Mouse (Mus musculus): ENCODE data around the gene Arhgef25. TPM values are rescaled to one million over a fixed set of nuclear protein-coding genes. Genes with fewer than 3 reads are reported as not detected.

The Arhgef25 gene
- polyA plus RNA-seq, 1 experiment from 2014 or later: 32.3 TPM

- Histone ChIP-seq H3K36me3 (ENCODE audit: control insufficient read depth, insufficient read depth) (0 out of 2 replicates have a peak, but pooled peaks cover 2% of the 10 kb centered on the region), H3K4me2 (ENCODE audit: low read length) (peak overlapping the region; percentile 69), H3K27ac (ENCODE audit: low read length) (no peak overlapping the region), H3K4me3 (replicated peaks; ENCODE audit: low read length) (peak overlapping the region; percentile 91), H3K9me3 (ENCODE audit: control insufficient read depth, low read length) (no peaks in the 10 kb centered on the region), H3K4me1 (replicated peaks; ENCODE audit: control insufficient read depth, insufficient read depth, low read length) (peaks cover 14% of the 10 kb centered on the region), H3K27me3 (replicated peaks; ENCODE audit: control insufficient read depth, insufficient read depth, low read length) (no peaks in the 10 kb centered on the region), H3K9ac (replicated peaks; ENCODE audit: low read depth, low read length) (peak overlapping the region; percentile 85)
- ATAC-seq: peak; percentile 49
- under 1% methylated on average over 25 of the region's 25 CpGs for WGBS
These were observed 21.1 kb upstream of the Arhgef25 start for GRCm38 (mm10) chr10:127210961-127211405.

GRCm38 (mm10) chr10:127209928-127210570 is 20.2 kb upstream of the Arhgef25 start:
- peaks cover 14% of the 10 kb centered on the region for H3K4me1 ChIP-seq (replicated peaks; ENCODE audit: control insufficient read depth, insufficient read depth, low read length)
- H3K27me3 ChIP-seq (replicated peaks; ENCODE audit: control insufficient read depth, insufficient read depth, low read length): no peaks in the 10 kb centered on the region
- H3K9ac ChIP-seq (replicated peaks; ENCODE audit: low read depth, low read length): no peak overlapping the region
- WGBS: 89% methylated on average over 13 of the region's 13 CpGs
- H3K9me3 ChIP-seq (ENCODE audit: control insufficient read depth, low read length): no peaks in the 10 kb centered on the region
- no peak overlapping the region for H3K27ac ChIP-seq (ENCODE audit: low read length)
- H3K36me3 ChIP-seq (ENCODE audit: control insufficient read depth, insufficient read depth): peaks cover 8% of the 10 kb centered on the region
- no peak overlapping the region for H3K4me3 ChIP-seq (replicated peaks; ENCODE audit: low read length)
- H3K4me2 ChIP-seq (ENCODE audit: low read length): peak overlapping the region; percentile 69
- no peak for ATAC-seq

- Histone ChIP-seq H3K27me3 (replicated peaks; ENCODE audit: control insufficient read depth, insufficient read depth, low read length) (no peaks in the 10 kb centered on the region), H3K9ac (replicated peaks; ENCODE audit: low read depth, low read length) (no peak overlapping the region), H3K4me2 (ENCODE audit: low read length) (no peak overlapping the region), H3K4me1 (replicated peaks; ENCODE audit: control insufficient read depth, insufficient read depth, low read length) (peaks cover 14% of the 10 kb centered on the region), H3K4me3 (replicated peaks; ENCODE audit: low read length) (no peak overlapping the region), H3K9me3 (ENCODE audit: control insufficient read depth, low read length) (no peaks in the 10 kb centered on the region), H3K36me3 (ENCODE audit: control insufficient read depth, insufficient read depth) (peaks cover 15% of the 10 kb centered on the region), H3K27ac (ENCODE audit: low read length) (no peak overlapping the region)
- 85% methylated on average over 4 of the region's 4 CpGs for WGBS
- no peak for ATAC-seq
These were observed 19.0 kb upstream of the Arhgef25 start for GRCm38 (mm10) chr10:127208921-127209320.

- no peaks in the 10 kb centered on the region for H3K27me3 ChIP-seq (replicated peaks; ENCODE audit: control insufficient read depth, insufficient read depth, low read length)
- H3K4me1 ChIP-seq (replicated peaks; ENCODE audit: control insufficient read depth, insufficient read depth, low read length): peaks cover 4% of the 10 kb centered on the region
- no peak overlapping the region for H3K4me3 ChIP-seq (replicated peaks; ENCODE audit: low read length)
- no peak for ATAC-seq
- no peaks in the 10 kb centered on the region for H3K9me3 ChIP-seq (ENCODE audit: control insufficient read depth, low read length)
- H3K27ac ChIP-seq (ENCODE audit: low read length): no peak overlapping the region
- peaks cover 24% of the 10 kb centered on the region for H3K36me3 ChIP-seq (ENCODE audit: control insufficient read depth, insufficient read depth)
- no peak overlapping the region for H3K4me2 ChIP-seq (ENCODE audit: low read length)
- H3K9ac ChIP-seq (replicated peaks; ENCODE audit: low read depth, low read length): no peak overlapping the region
- 93% methylated on average over 10 of the region's 10 CpGs for WGBS
These were observed 15.5 kb upstream of the Arhgef25 start for GRCm38 (mm10) chr10:127205373-127205772.

- Histone ChIP-seq H3K4me2 (ENCODE audit: low read length) (no peak overlapping the region), H3K27ac (ENCODE audit: low read length) (no peak overlapping the region), H3K4me3 (replicated peaks; ENCODE audit: low read length) (no peak overlapping the region), H3K4me1 (replicated peaks; ENCODE audit: control insufficient read depth, insufficient read depth, low read length) (no peaks in the 10 kb centered on the region), H3K9ac (replicated peaks; ENCODE audit: low read depth, low read length) (no peak overlapping the region), H3K27me3 (replicated peaks; ENCODE audit: control insufficient read depth, insufficient read depth, low read length) (no peaks in the 10 kb centered on the region), H3K9me3 (ENCODE audit: control insufficient read depth, low read length) (no peaks in the 10 kb centered on the region), H3K36me3 (ENCODE audit: control insufficient read depth, insufficient read depth) (peaks cover 26% of the 10 kb centered on the region)
- ATAC-seq: no peak
- 93% methylated on average over 5 of the region's 5 CpGs for WGBS
These were observed 14.7 kb upstream of the Arhgef25 start for GRCm38 (mm10) chr10:127204589-127204988.

- Histone ChIP-seq H3K4me1 (replicated peaks; ENCODE audit: control insufficient read depth, insufficient read depth, low read length) (no peaks in the 10 kb centered on the region), H3K4me3 (replicated peaks; ENCODE audit: low read length) (no peak overlapping the region), H3K9me3 (ENCODE audit: control insufficient read depth, low read length) (no peaks in the 10 kb centered on the region), H3K27ac (ENCODE audit: low read length) (no peak overlapping the region), H3K36me3 (ENCODE audit: control insufficient read depth, insufficient read depth) (peaks cover 27% of the 10 kb centered on the region), H3K27me3 (replicated peaks; ENCODE audit: control insufficient read depth, insufficient read depth, low read length) (no peaks in the 10 kb centered on the region), H3K9ac (replicated peaks; ENCODE audit: low read depth, low read length) (no peak overlapping the region), H3K4me2 (ENCODE audit: low read length) (no peak overlapping the region)
- no peak for ATAC-seq
- WGBS: 92% methylated on average over 3 of the region's 3 CpGs
These were observed 13.2 kb upstream of the Arhgef25 start for GRCm38 (mm10) chr10:127203106-127203505.

GRCm38 (mm10) chr10:127200279-127200678 is 10.4 kb upstream of the Arhgef25 start:
- H3K4me3 ChIP-seq (replicated peaks; ENCODE audit: low read length): no peak overlapping the region
- no peak for ATAC-seq
- H3K9me3 ChIP-seq (ENCODE audit: control insufficient read depth, low read length): no peaks in the 10 kb centered on the region
- no peak overlapping the region for H3K9ac ChIP-seq (replicated peaks; ENCODE audit: low read depth, low read length)
- WGBS: 89% methylated on average over 8 of the region's 8 CpGs
- H3K27me3 ChIP-seq (replicated peaks; ENCODE audit: control insufficient read depth, insufficient read depth, low read length): no peaks in the 10 kb centered on the region
- peaks cover 8% of the 10 kb centered on the region for H3K4me1 ChIP-seq (replicated peaks; ENCODE audit: control insufficient read depth, insufficient read depth, low read length)
- H3K27ac ChIP-seq (ENCODE audit: low read length): no peak overlapping the region
- H3K36me3 ChIP-seq (ENCODE audit: control insufficient read depth, insufficient read depth): peaks cover 24% of the 10 kb centered on the region
- no peak overlapping the region for H3K4me2 ChIP-seq (ENCODE audit: low read length)

GRCm38 (mm10) chr10:127199474-127199873 is 9.6 kb upstream of the Arhgef25 start:
- no peak for ATAC-seq
- 85% methylated on average over 11 of the region's 11 CpGs for WGBS
- Histone ChIP-seq H3K9me3 (ENCODE audit: control insufficient read depth, low read length) (no peaks in the 10 kb centered on the region), H3K9ac (replicated peaks; ENCODE audit: low read depth, low read length) (no peak overlapping the region), H3K4me2 (ENCODE audit: low read length) (no peak overlapping the region), H3K36me3 (ENCODE audit: control insufficient read depth, insufficient read depth) (peaks cover 17% of the 10 kb centered on the region), H3K27ac (ENCODE audit: low read length) (no peak overlapping the region), H3K4me3 (replicated peaks; ENCODE audit: low read length) (no peak overlapping the region), H3K4me1 (replicated peaks; ENCODE audit: control insufficient read depth, insufficient read depth, low read length) (peaks cover 14% of the 10 kb centered on the region), H3K27me3 (replicated peaks; ENCODE audit: control insufficient read depth, insufficient read depth, low read length) (no peaks in the 10 kb centered on the region)

- Histone ChIP-seq H3K9me3 (ENCODE audit: control insufficient read depth, low read length) (no peaks in the 10 kb centered on the region), H3K4me3 (replicated peaks; ENCODE audit: low read length) (no peak overlapping the region), H3K9ac (replicated peaks; ENCODE audit: low read depth, low read length) (no peak overlapping the region), H3K27me3 (replicated peaks; ENCODE audit: control insufficient read depth, insufficient read depth, low read length) (no peaks in the 10 kb centered on the region), H3K4me1 (replicated peaks; ENCODE audit: control insufficient read depth, insufficient read depth, low read length) (peaks cover 18% of the 10 kb centered on the region), H3K36me3 (ENCODE audit: control insufficient read depth, insufficient read depth) (peaks cover 17% of the 10 kb centered on the region), H3K27ac (ENCODE audit: low read length) (no peak overlapping the region), H3K4me2 (ENCODE audit: low read length) (no peak overlapping the region)
- 62% methylated on average over 5 of the region's 5 CpGs for WGBS
- no peak for ATAC-seq
These were observed 9.2 kb upstream of the Arhgef25 start for GRCm38 (mm10) chr10:127199068-127199467.

GRCm38 (mm10) chr10:127198492-127198891 is 8.6 kb upstream of the Arhgef25 start:
- H3K27ac ChIP-seq (ENCODE audit: low read length): no peak overlapping the region
- H3K9ac ChIP-seq (replicated peaks; ENCODE audit: low read depth, low read length): no peak overlapping the region
- H3K4me3 ChIP-seq (replicated peaks; ENCODE audit: low read length): no peak overlapping the region
- no peaks in the 10 kb centered on the region for H3K27me3 ChIP-seq (replicated peaks; ENCODE audit: control insufficient read depth, insufficient read depth, low read length)
- peaks cover 18% of the 10 kb centered on the region for H3K4me1 ChIP-seq (replicated peaks; ENCODE audit: control insufficient read depth, insufficient read depth, low read length)
- peaks cover 13% of the 10 kb centered on the region for H3K36me3 ChIP-seq (ENCODE audit: control insufficient read depth, insufficient read depth)
- no peaks in the 10 kb centered on the region for H3K9me3 ChIP-seq (ENCODE audit: control insufficient read depth, low read length)
- WGBS: 76% methylated on average over 2 of the region's 2 CpGs
- no peak for ATAC-seq
- no peak overlapping the region for H3K4me2 ChIP-seq (ENCODE audit: low read length)

All from forebrain, embryonic 16.5 days (tissue).